Mouse (Mus musculus) limb, embryonic 14.5 days (tissue): ENCODE data around the gene Tdrd9. TPM values are rescaled to one million over a fixed set of nuclear protein-coding genes. Genes with fewer than 3 reads are reported as not detected.
"Not testable (repeated sequence)": the region's sequence is repeated elsewhere in the genome, so short reads cannot be mapped to it uniquely, and the experiment has no call there.

Experiments
- ATAC-seq: fragments of 200-750 bp; cut with Nextera tagmentation; 2 replicates; pipeline ENCODE4 v1.8.0; 2017; ENCODE audit warnings: low read depth, moderate number of reproducible peaks, moderate TSS enrichment; ENCODE audit not compliant: low FRiP score
- DNase-seq: peaks from one replicate; pipeline ENCODE4 v3.0.0-alpha.2; 2015; ENCODE audit warnings: low spot score
- H3K27ac ChIP-seq: fragments of 300-500 bp; sonication (generic); replicated peaks from 2 replicates; pipeline ENCODE4 v1.5.1; 2014; ENCODE audit warnings: low read depth, mild to moderate bottlenecking, low read length, moderate library complexity, mixed read lengths
- H3K27me3 ChIP-seq: fragments of 300-500 bp; sonication (generic); 2 replicates; pipeline ENCODE4 v1.6.1; 2014; ENCODE audit warnings: low read length, mixed read lengths; ENCODE audit not compliant: control insufficient read depth, insufficient read depth
- H3K36me3 ChIP-seq: fragments of 300-500 bp; sonication (generic); 2 replicates; pipeline ENCODE4 v1.6.1; 2014; ENCODE audit warnings: mild to moderate bottlenecking, low read length, moderate library complexity, mixed read lengths; ENCODE audit not compliant: control insufficient read depth, insufficient read depth
- H3K4me1 ChIP-seq: fragments of 300-500 bp; sonication (generic); 2 replicates; pipeline ENCODE4 v1.6.1; 2014; ENCODE audit warnings: antibody characterized with exemption, low read length, mixed read lengths; ENCODE audit not compliant: control insufficient read depth, insufficient read depth
- H3K4me2 ChIP-seq: fragments of 300-500 bp; sonication (generic); replicated peaks from 2 replicates; pipeline ENCODE4 v1.6.1; 2014; ENCODE audit warnings: low read depth, mild to moderate bottlenecking, low read length, moderate library complexity; ENCODE audit not compliant: severe bottlenecking
- H3K4me3 ChIP-seq: fragments of 300-500 bp; sonication (generic); replicated peaks from 2 replicates; pipeline ENCODE4 v1.5.1; 2014; ENCODE audit warnings: low read length
- H3K9ac ChIP-seq: fragments of 300-500 bp; sonication (generic); 2 replicates; pipeline ENCODE4 v1.6.1; 2014; ENCODE audit warnings: mild to moderate bottlenecking, low read depth, low read length, moderate library complexity; ENCODE audit not compliant: severe bottlenecking
- H3K9me3 ChIP-seq: fragments of 300-500 bp; sonication (generic); 2 replicates; pipeline ENCODE4 v1.6.1; 2016; ENCODE audit warnings: low read length; ENCODE audit not compliant: control insufficient read depth
- POLR2A ChIP-seq: fragments of 200-500 bp; IDR thresholded peaks from 2 replicates; pipeline ENCODE4 v1.8.0; 2012; ENCODE audit warnings: inconsistent platforms, mild to moderate bottlenecking, moderate library complexity, borderline replicate concordance; ENCODE audit not compliant: insufficient read depth, insufficient read length; ENCODE audit errors: extremely low read depth
- WGBS: fragments of 180-500 bp; shearing (Covaris S2); extraction: QIAGEN DNeasy Blood & Tissue Kit; methylation state at CpG from one replicate; pipeline ENCODE4 v1.1.7; 2014; 5-methylcytosine and 5-hydroxymethylcytosine counted together
- polyA plus RNA-seq, 2 experiments: library from polyadenylated mRNA; depleted of rRNA in 1 of 2; stranded (reverse) in 1 of 2; unstranded in 1 of 2; fragments of >200 nt; fragmentation: Nextera tagmentation in 1 of 2; extraction: Ambion mirVana in 1 of 2; gene quantifications; 2 replicates each; pipeline versions ENCODE4 v1.2.1 to v1.2.3; 2012 to 2014

Tdrd9 gene
- polyA plus RNA-seq, 2 experiments: 0.23 to 0.78 TPM

DNA sequence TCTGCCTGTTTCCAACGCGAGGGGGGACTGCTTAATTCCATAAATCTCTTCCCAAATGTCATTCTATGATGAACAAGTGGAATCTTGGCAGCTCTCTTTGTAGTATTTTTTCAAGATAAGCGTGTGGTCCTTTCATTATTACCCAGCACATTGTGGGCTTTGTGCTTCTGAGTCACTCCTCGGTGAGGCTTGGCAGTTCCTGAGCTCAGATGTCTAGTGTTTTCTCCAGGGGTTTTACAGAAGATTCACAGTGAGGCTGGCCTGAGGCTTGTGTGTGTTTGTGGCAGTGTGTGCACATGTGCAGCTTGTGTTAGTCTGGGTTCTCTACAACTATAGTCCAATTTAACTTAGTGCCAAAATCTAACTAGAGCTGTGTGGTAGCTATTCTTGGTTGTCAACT, 56.0 kb downstream of the Tdrd9 start:
- Histone ChIP-seq H3K36me3 (no peaks in the 10 kb centered on the region), H3K27ac (no peak overlapping the region), H3K4me2 (no peak overlapping the region), H3K9me3 (no peaks in the 10 kb centered on the region), H3K4me3 (no peak overlapping the region), H3K27me3 (no peaks in the 10 kb centered on the region), H3K9ac (no peak overlapping the region), H3K4me1 (no peaks in the 10 kb centered on the region)
- TF ChIP-seq POLR2A: no peak
- no peak for ATAC-seq
- WGBS: 79% methylated on average over 4 of the region's 4 CpGs
- DNase-seq: no peak

DNA sequence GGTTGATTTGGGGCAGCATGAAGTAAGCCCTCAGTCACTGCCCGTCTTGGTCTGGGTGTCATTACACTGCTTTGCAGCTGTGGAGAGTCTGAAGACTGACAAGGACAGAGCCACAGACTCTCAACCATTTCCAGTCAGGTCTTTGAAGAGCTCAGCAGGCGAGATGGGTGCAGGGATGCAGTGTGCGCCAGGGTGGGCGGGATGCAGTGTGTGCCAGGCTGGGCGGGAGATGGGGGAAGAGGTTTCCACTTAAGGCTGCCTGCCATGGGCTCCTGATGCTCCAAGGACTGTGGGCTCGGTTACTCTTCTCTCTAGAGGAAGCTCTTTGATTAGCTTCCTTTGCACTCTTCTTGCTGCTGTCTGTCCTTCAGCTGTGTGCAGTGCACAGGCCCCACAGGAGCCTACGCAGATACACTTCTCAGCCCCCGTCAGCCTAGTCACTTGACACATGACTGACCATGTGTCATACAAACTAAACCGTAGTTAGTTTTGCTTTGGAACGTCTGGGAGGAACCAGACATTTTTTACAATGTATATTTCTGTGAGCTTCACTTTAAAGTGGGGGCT, 62.1 kb downstream of the Tdrd9 start:
- Histone ChIP-seq H3K4me3 (no peak overlapping the region), H3K9ac (no peak overlapping the region), H3K27ac (no peak overlapping the region), H3K9me3 (no peaks in the 10 kb centered on the region), H3K4me1 (no peaks in the 10 kb centered on the region), H3K27me3 (no peaks in the 10 kb centered on the region), H3K36me3 (no peaks in the 10 kb centered on the region), H3K4me2 (no peak overlapping the region)
- no peak for TF ChIP-seq POLR2A
- 76% methylated on average over 10 of the region's 10 CpGs for WGBS
- DNase-seq (no peak), ATAC-seq (no peak)

DNA sequence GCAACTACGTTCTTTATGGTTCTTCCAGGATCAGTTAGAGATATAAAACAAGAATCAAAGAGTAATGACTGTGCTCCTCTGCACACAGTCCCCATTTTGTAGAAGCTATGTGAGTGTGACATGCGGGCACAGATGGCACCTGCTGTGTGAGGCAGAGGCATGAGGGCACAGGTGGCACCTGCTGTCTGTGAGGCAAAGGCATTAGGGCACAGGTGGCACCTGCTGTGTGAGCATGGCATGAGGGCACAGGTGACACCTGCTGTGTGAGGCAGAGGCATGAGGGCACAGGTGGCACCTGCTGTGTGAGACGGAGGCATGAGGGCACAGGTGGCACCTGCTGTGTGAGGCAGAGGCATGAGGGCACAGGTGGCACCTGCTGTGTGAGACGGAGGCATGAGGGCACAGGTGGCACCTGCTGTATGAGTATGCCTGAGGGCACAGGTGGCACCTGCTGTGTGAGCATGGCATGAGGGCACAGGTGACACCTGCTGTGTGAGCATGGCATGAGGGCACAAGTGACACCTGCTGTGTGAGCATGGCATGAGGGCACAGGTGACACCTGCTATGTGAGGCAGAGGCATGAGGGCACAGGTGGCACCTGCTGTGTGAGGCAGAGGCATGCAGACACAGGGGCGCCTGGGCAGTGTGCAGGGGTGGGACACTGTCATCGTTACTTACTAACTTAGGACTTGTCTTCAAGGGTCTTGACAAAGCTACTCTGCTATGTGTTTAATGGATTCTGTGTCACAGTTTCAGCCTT, 64.2 kb downstream of the Tdrd9 start:
- not testable (repeated sequence) for H3K36me3 ChIP-seq, H3K4me1 ChIP-seq, H3K9me3 ChIP-seq, H3K4me3 ChIP-seq, H3K9ac ChIP-seq, H3K27me3 ChIP-seq, H3K4me2 ChIP-seq, DNase-seq, ATAC-seq, H3K27ac ChIP-seq
- 81% methylated on average over 6 of the region's 6 CpGs for WGBS

DNA sequence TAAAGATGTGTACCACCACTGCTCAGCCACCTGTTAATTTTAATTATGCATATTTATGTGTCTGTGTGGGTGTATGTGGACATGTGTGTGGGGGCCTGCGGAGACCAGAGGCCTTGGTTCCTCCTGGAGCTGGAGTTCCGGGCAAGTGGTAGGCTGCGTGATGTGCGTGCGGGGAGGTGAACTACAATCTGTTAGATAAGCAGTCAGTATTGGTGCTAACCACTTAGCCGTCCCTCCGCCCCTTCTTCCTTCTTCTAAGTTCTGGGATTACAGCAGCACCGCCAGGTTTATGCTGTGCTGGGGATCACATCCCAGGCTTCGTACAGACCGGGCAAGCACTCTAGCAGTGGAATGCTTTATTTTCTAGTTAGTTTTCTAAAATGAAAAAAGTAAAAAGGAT, 67.1 kb downstream of the Tdrd9 start:
- no peak for TF ChIP-seq POLR2A
- DNase-seq: no peak

DNA sequence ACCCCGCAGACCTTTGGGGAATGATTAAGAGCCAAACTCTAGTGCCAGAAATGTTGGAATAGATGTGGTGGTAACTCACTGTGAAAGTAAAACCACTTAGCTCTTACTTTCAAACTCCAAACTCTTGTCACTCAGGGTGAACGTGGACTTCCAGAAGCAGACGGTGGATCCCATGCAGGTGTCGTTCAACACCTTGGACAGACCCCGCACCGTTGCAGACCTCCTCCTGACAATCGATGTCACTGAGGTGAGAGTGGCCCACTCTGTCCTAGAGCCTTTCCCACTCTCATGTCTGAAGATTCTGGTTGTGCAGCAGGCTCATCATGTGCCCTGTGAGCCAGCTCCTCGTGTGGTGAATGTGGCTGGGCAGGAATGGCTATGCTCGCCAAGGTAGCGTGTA, 67.8 kb downstream of the Tdrd9 start:
- no peak overlapping the region for H3K9ac ChIP-seq
- DNase-seq (no peak), ATAC-seq (no peak)
- H3K4me2 ChIP-seq: no peak overlapping the region
- no peaks in the 10 kb centered on the region for H3K27me3 ChIP-seq
- WGBS: 90% methylated on average over 10 of the region's 10 CpGs
- H3K36me3 ChIP-seq: no peaks in the 10 kb centered on the region
- H3K4me1 ChIP-seq: no peaks in the 10 kb centered on the region
- TF ChIP-seq POLR2A: no peak
- no peaks in the 10 kb centered on the region for H3K9me3 ChIP-seq
- no peak overlapping the region for H3K27ac ChIP-seq
- no peak overlapping the region for H3K4me3 ChIP-seq

More for the DNA sequence above, 67.1 kb downstream of the Tdrd9 start:
- H3K9me3 ChIP-seq: no peaks in the 10 kb centered on the region
- no peak for ATAC-seq
- H3K9ac ChIP-seq: no peak overlapping the region
- H3K4me2 ChIP-seq: no peak overlapping the region
- no peaks in the 10 kb centered on the region for H3K4me1 ChIP-seq
- H3K4me3 ChIP-seq: no peak overlapping the region
- 93% methylated on average over 10 of the region's 10 CpGs for WGBS
- no peaks in the 10 kb centered on the region for H3K27me3 ChIP-seq
- H3K27ac ChIP-seq: no peak overlapping the region
- no peaks in the 10 kb centered on the region for H3K36me3 ChIP-seq
